Mouse (Mus musculus) neutrophil, adult 83 days (primary cell): ENCODE results near the gene Riok2. TPM values are rescaled to one million over a fixed set of nuclear protein-coding genes. Genes with fewer than 3 reads are reported as not detected.

Experiments used
- total RNA-seq, 2 experiments: library from RNA; stranded (reverse); gene quantifications; one replicate each; pipeline ENCODE4 v1.2.4; 2023

Gene Riok2
- 1 to 10 TPM; 9.3 to 9.8 TPM for total RNA-seq

GRCm38 (mm10) chr17:17373918-17374910 lies at the start of gene Riok2:
Gene Riok2 (plus strand): TSS chr17:17374309.

DNA sequence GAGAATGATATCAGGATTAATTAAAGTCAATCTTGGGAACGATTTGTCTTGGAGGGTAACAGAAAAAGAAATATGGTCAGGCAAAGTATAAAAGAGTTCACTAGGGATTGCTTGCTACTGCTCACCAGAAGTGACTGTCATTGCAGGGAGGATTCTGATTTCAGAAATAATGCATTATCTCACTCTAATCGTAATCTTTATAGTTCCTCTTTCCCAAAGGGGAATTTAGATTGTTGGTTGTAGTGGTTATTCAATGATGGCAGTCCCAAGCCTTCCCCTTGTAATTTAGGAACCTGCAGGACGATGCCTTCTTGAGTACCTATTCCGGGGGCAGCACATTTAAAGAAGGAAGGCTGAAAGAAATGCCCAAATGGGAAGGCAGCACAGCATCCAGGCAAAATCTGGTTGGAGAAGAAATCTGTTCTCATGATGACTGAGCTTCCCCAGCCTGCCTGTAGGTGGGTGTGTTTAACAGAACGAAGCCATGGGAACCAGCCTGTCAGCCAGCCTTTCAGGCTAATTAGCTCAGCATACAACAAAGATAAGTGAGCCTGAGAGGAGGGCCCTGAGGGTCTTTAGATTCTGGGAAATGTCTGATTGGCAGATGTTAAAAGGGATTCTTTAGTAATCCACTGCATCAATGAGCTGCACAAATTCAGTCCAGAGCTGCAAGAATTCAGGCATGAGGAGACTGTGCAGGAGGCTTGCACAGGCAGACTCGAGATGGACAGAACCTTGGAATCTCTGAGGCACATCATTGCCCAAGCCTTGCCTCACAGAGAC lies 28.3 kb downstream of the Riok2 start, which contains the start of gene Lix1:
TSS of gene Lix1 (plus strand) at position 451 of the 783 bp plus-strand sequence.

Other genes with a start within 250 kb of the Riok2 start
- not detected for gene Lix1, start 28.4 kb downstream of the Riok2 start, total RNA-seq